Mouse (Mus musculus): ENCODE results near the gene Zbtb48. TPM values are rescaled to one million over a fixed set of nuclear protein-coding genes. Genes with fewer than 3 reads are reported as not detected.

The Zbtb48 gene
- polyA plus RNA-seq, 1 experiment from 2014 or later = 17.5 TPM

- peaks cover 27% of the 10 kb centered on the region for H3K36me3 ChIP-seq (ENCODE audit: control insufficient read depth, insufficient read depth, low read length)
These were observed 38.9 kb downstream of the Zbtb48 start, which contains the start of gene Thap3 for GRCm38 (mm10) chr4:151988342-151989109. Thap3 (minus strand) TSS chr4:151988997.

GRCm38 (mm10) chr4:151988014-151988341 lies 39.5 kb downstream of the Zbtb48 start:
- peak overlapping the region; percentile 86 for H3K4me2 ChIP-seq (ENCODE audit: low read depth, low read length)
- WGBS = 18% methylated on average over 10 of the region's 10 CpGs
- peaks cover 31% of the 10 kb centered on the region for H3K36me3 ChIP-seq (ENCODE audit: control insufficient read depth, insufficient read depth, low read length)
- H3K9ac ChIP-seq (ENCODE audit: low read length) = peak overlapping the region; percentile 94
- H3K27me3 ChIP-seq (ENCODE audit: control insufficient read depth, insufficient read depth, low read depth, low read length) = no peaks in the 10 kb centered on the region
- H3K27ac ChIP-seq (ENCODE audit: low read length) = peak overlapping the region; percentile 81
- peak overlapping the region; percentile 92 for H3K4me3 ChIP-seq (ENCODE audit: low read length)
- no peak for ATAC-seq (ENCODE audit: low read depth)
- no peaks in the 10 kb centered on the region for H3K9me3 ChIP-seq (ENCODE audit: control insufficient read depth, low read length)
- H3K4me1 ChIP-seq (replicated peaks; ENCODE audit: control insufficient read depth, insufficient read depth, low read length) = peaks cover 15% of the 10 kb centered on the region

More at GRCm38 (mm10) chr4:151988342-151989109, 38.9 kb downstream of the Zbtb48 start, which contains the start of gene Thap3:
- H3K9ac ChIP-seq (ENCODE audit: low read length) = peak within 1 kb of the TSS; percentile 94
- H3K4me2 ChIP-seq (ENCODE audit: low read depth, low read length) = peak within 1 kb of the TSS; percentile 86
- peak within 1 kb of the TSS; percentile 81 for H3K27ac ChIP-seq (ENCODE audit: low read length)
- under 1% methylated on average over 45 of the region's 54 CpGs for WGBS
- ATAC-seq (ENCODE audit: low read depth) = peak; percentile 77
- peaks cover 19% of the 10 kb centered on the region for H3K4me1 ChIP-seq (replicated peaks; ENCODE audit: control insufficient read depth, insufficient read depth, low read length)
- H3K4me3 ChIP-seq (ENCODE audit: low read length) = peak within 1 kb of the TSS; percentile 92
- H3K9me3 ChIP-seq (ENCODE audit: control insufficient read depth, low read length) = no peaks in the 10 kb centered on the region
- no peaks in the 10 kb centered on the region for H3K27me3 ChIP-seq (ENCODE audit: control insufficient read depth, insufficient read depth, low read depth, low read length)

- no peak for ATAC-seq (ENCODE audit: low read depth)
- peaks cover 13% of the 10 kb centered on the region for H3K4me1 ChIP-seq (replicated peaks; ENCODE audit: control insufficient read depth, insufficient read depth, low read length)
- no peak overlapping the region for H3K4me2 ChIP-seq (ENCODE audit: low read depth, low read length)
- peaks cover 25% of the 10 kb centered on the region for H3K36me3 ChIP-seq (ENCODE audit: control insufficient read depth, insufficient read depth, low read length)
- no peak overlapping the region for H3K4me3 ChIP-seq (ENCODE audit: low read length)
- no peak overlapping the region for H3K27ac ChIP-seq (ENCODE audit: low read length)
- 65% methylated on average over 8 of the region's 8 CpGs for WGBS
- H3K27me3 ChIP-seq (ENCODE audit: control insufficient read depth, insufficient read depth, low read depth, low read length) = no peaks in the 10 kb centered on the region
- H3K9ac ChIP-seq (ENCODE audit: low read length) = peak overlapping the region; percentile 22; the same call in 1 of the 2 replicates
- H3K9me3 ChIP-seq (ENCODE audit: control insufficient read depth, low read length) = no peaks in the 10 kb centered on the region
These were observed 40.8 kb downstream of the Zbtb48 start for GRCm38 (mm10) chr4:151986650-151987049.

GRCm38 (mm10) chr4:151985886-151986285 lies 41.6 kb downstream of the Zbtb48 start:
- no peak for ATAC-seq (ENCODE audit: low read depth)
- 28% methylated on average over 10 of the region's 10 CpGs for whole genome bisulfite sequencing
- H3K4me2 ChIP-seq (ENCODE audit: low read depth, low read length) = no peak overlapping the region
- peaks cover 18% of the 10 kb centered on the region for H3K36me3 ChIP-seq (ENCODE audit: control insufficient read depth, insufficient read depth, low read length)
- H3K4me1 ChIP-seq (replicated peaks; ENCODE audit: control insufficient read depth, insufficient read depth, low read length) = peaks cover 13% of the 10 kb centered on the region
- H3K4me3 ChIP-seq (ENCODE audit: low read length) = no peak overlapping the region
- no peak overlapping the region for H3K9ac ChIP-seq (ENCODE audit: low read length)
- no peaks in the 10 kb centered on the region for H3K9me3 ChIP-seq (ENCODE audit: control insufficient read depth, low read length)
- no peaks in the 10 kb centered on the region for H3K27me3 ChIP-seq (ENCODE audit: control insufficient read depth, insufficient read depth, low read depth, low read length)
- H3K27ac ChIP-seq (ENCODE audit: low read length) = no peak overlapping the region

- H3K27ac ChIP-seq (ENCODE audit: low read length) = no peak overlapping the region
- no peak overlapping the region for H3K4me2 ChIP-seq (ENCODE audit: low read depth, low read length)
- ATAC-seq (ENCODE audit: low read depth) = no peak
These were observed 43.9 kb downstream of the Zbtb48 start for GRCm38 (mm10) chr4:151983560-151983959.

GRCm38 (mm10) chr4:151983043-151983442 lies 44.4 kb downstream of the Zbtb48 start:
- no peak overlapping the region for H3K27ac ChIP-seq (ENCODE audit: low read length)
- no peaks in the 10 kb centered on the region for H3K9me3 ChIP-seq (ENCODE audit: control insufficient read depth, low read length)
- no peaks in the 10 kb centered on the region for H3K27me3 ChIP-seq (ENCODE audit: control insufficient read depth, insufficient read depth, low read depth, low read length)
- no peak overlapping the region for H3K4me2 ChIP-seq (ENCODE audit: low read depth, low read length)
- H3K9ac ChIP-seq (ENCODE audit: low read length) = no peak overlapping the region
- H3K4me3 ChIP-seq (ENCODE audit: low read length) = no peak overlapping the region
- H3K36me3 ChIP-seq (ENCODE audit: control insufficient read depth, insufficient read depth, low read length) = peaks cover 15% of the 10 kb centered on the region; the same call in 1 of the 2 replicates
- 63% methylated on average over 17 of the region's 17 CpGs for WGBS
- ATAC-seq (ENCODE audit: low read depth) = no peak
- H3K4me1 ChIP-seq (replicated peaks; ENCODE audit: control insufficient read depth, insufficient read depth, low read length) = peaks cover 9% of the 10 kb centered on the region

More at GRCm38 (mm10) chr4:151983560-151983959, 43.9 kb downstream of the Zbtb48 start:
- Histone ChIP-seq H3K9ac (ENCODE audit: low read length) (no peak overlapping the region), H3K36me3 (ENCODE audit: control insufficient read depth, insufficient read depth, low read length) (peaks cover 15% of the 10 kb centered on the region; the same call in 1 of the 2 replicates), H3K27me3 (ENCODE audit: control insufficient read depth, insufficient read depth, low read depth, low read length) (no peaks in the 10 kb centered on the region), H3K4me1 (replicated peaks; ENCODE audit: control insufficient read depth, insufficient read depth, low read length) (peaks cover 9% of the 10 kb centered on the region), H3K4me3 (ENCODE audit: low read length) (no peak overlapping the region), H3K9me3 (ENCODE audit: control insufficient read depth, low read length) (no peaks in the 10 kb centered on the region)
- whole genome bisulfite sequencing = 41% methylated on average over 9 of the region's 9 CpGs

GRCm38 (mm10) chr4:151981363-151981762 lies 46.1 kb downstream of the Zbtb48 start:
- ATAC-seq (ENCODE audit: low read depth) = peak; percentile 61
- H3K27ac ChIP-seq (ENCODE audit: low read length) = no peak overlapping the region
- no peaks in the 10 kb centered on the region for H3K27me3 ChIP-seq (ENCODE audit: control insufficient read depth, insufficient read depth, low read depth, low read length)
- H3K9me3 ChIP-seq (ENCODE audit: control insufficient read depth, low read length) = no peaks in the 10 kb centered on the region
- H3K4me2 ChIP-seq (ENCODE audit: low read depth, low read length) = no peak overlapping the region
- H3K9ac ChIP-seq (ENCODE audit: low read length) = no peak overlapping the region
- H3K36me3 ChIP-seq (ENCODE audit: control insufficient read depth, insufficient read depth, low read length) = peaks cover 21% of the 10 kb centered on the region
- 7% methylated on average over 5 of the region's 5 CpGs for WGBS
- H3K4me3 ChIP-seq (ENCODE audit: low read length) = no peak overlapping the region
- H3K4me1 ChIP-seq (replicated peaks; ENCODE audit: control insufficient read depth, insufficient read depth, low read length) = no peaks in the 10 kb centered on the region; the same call in 1 of the 2 replicates

GRCm38 (mm10) chr4:151980699-151981098 lies 46.8 kb downstream of the Zbtb48 start:
- Histone ChIP-seq H3K9ac (ENCODE audit: low read length) (no peak overlapping the region), H3K27me3 (ENCODE audit: control insufficient read depth, insufficient read depth, low read depth, low read length) (no peaks in the 10 kb centered on the region), H3K27ac (ENCODE audit: low read length) (no peak overlapping the region), H3K36me3 (ENCODE audit: control insufficient read depth, insufficient read depth, low read length) (peaks cover 21% of the 10 kb centered on the region), H3K4me2 (ENCODE audit: low read depth, low read length) (no peak overlapping the region), H3K9me3 (ENCODE audit: control insufficient read depth, low read length) (no peaks in the 10 kb centered on the region), H3K4me1 (replicated peaks; ENCODE audit: control insufficient read depth, insufficient read depth, low read length) (no peaks in the 10 kb centered on the region), H3K4me3 (ENCODE audit: low read length) (no peak overlapping the region)
- 72% methylated on average over 8 of the region's 8 CpGs for WGBS
- ATAC-seq (ENCODE audit: low read depth) = no peak

GRCm38 (mm10) chr4:151977748-151978147 lies 49.7 kb downstream of the Zbtb48 start:
- Histone ChIP-seq H3K36me3 (ENCODE audit: control insufficient read depth, insufficient read depth, low read length) (peaks cover 38% of the 10 kb centered on the region), H3K27me3 (ENCODE audit: control insufficient read depth, insufficient read depth, low read depth, low read length) (no peaks in the 10 kb centered on the region), H3K9ac (ENCODE audit: low read length) (no peak overlapping the region), H3K4me2 (ENCODE audit: low read depth, low read length) (no peak overlapping the region), H3K4me3 (ENCODE audit: low read length) (no peak overlapping the region), H3K4me1 (replicated peaks; ENCODE audit: control insufficient read depth, insufficient read depth, low read length) (no peaks in the 10 kb centered on the region), H3K27ac (ENCODE audit: low read length) (no peak overlapping the region), H3K9me3 (ENCODE audit: control insufficient read depth, low read length) (peaks cover 3% of the 10 kb centered on the region; the same call in 1 of the 2 replicates)
- 39% methylated on average over 10 of the region's 10 CpGs for WGBS
- ATAC-seq (ENCODE audit: low read depth) = no peak

All from lung, embryonic 16.5 days (tissue).